Mouse (Mus musculus) brain, embryonic 18.5 days (tissue): Measurements from ENCODE around the gene Olfr822.
"Not testable (repeated sequence)": the region's sequence is repeated elsewhere in the genome, so short reads cannot be mapped to it uniquely, and the experiment has no call there.

Source experiments
- DNase-seq: peaks from one replicate; pipeline ENCODE4 v3.0.0-alpha.2; 2012; ENCODE audit warnings: low read depth, low spot score

Olfr822 gene

DNA sequence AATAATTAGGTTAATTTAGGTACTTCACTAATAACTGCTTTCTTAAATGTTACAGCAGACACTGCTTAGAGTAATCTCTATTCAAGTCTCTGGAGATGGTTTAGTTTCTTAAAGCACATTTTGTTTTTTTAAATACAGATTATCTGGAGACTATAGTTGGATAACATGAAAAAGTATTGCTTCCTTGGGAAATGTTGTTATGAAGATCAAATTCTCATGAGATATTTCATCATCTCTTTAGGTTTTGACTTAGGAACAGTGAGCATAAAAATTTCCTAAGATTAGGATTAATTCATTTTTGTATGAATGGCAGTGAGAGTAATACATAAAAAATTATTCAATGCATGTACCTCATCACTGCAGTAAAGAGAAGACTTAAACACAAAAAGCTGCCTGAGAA, at the start of gene Olfr822:
Olfr822 (plus strand) TSS at position 301 of the 400 bp plus-strand sequence.
- no peak for DNase-seq

DNA sequence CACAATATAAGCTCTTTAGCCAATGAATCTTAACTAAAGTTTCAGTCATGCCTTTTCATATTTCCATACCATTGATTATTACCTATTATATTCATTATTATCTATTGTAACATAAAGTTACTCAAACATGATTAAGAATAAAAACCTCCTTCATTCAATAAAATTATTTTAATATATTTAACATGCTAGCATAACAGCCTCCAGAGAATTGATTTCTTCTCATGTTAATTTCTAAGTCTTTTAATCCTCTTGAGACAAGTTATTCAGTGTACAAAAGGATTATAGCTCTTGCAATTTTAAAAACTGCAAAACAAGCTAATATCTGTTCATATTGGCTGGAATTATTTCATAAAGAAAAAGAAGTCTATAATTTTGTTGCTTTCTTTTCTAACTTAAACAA, 41.0 kb upstream of the Olfr822 start, which contains the start of gene Olfr821:
Olfr821 (plus strand) TSS at position 301 of the 400 bp plus-strand sequence.
- no peak for DNase-seq

DNA sequence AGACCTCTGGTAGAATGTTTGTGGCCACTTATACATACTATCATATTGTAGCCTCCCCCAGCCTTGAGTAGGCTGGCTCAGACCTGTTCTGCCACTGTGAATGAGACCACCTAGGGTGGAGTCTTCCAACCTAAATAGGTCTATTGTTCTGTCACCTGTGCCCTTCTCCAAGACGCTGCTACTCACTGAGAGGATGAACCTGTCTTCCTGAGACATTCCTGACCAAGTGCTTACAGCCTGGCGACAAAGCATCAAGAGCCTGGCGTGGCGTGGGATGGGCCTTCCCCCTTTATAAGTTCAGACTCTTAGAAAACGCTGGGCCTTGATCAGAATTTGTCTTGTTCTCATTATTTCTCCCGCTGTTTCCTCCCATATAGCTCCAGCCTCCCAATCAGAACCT, 33.9 kb upstream of the Olfr822 start:
- no peak for DNase-seq

DNA sequence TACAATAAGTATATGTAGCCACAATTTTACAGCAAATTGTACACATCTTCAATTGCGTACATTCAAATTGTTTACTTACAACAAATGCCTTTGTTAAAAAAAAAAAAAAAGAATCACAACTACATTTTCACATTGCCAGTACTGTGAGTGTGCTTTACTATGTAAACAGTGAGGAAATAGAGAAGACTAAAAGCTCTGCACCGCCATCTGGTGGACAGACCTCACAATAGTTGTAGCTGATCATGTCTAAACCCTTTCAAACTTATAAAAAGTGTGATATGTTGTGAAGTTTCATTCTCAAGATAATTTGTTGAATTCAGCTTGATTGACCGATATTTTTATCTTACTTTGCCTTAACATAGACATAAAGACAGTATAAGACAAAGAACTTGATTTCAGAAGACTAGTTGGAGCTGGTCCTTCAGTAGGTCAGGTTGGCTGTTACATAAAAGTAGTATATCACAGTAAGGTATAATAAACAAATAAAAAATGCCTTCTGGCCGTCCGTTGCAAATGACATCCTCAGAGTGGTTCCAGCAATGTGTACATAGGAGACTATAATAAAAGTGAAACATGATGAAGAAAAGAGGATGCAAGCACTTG, 21.9 kb downstream of the Olfr822 start:
- DNase-seq = peak; percentile 18

DNA sequence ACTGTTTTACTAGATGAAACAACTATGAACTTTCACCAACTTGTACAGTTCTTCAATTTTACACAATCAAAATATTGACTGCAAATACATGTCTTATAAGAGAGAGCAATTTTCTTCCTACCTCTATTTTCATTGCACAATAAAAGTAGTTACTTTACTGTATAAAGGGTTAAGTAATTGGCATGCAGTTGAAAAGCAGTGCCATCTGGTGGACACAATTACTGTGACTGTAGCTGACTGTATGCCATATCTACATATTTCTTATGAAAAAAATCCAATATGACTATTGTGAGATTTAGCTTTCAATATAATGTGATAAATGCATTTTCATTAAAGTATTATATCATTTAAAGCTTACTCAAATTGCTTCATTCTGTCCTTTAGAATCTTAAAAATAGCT, 25.1 kb downstream of the Olfr822 start:
- no peak for DNase-seq

DNA sequence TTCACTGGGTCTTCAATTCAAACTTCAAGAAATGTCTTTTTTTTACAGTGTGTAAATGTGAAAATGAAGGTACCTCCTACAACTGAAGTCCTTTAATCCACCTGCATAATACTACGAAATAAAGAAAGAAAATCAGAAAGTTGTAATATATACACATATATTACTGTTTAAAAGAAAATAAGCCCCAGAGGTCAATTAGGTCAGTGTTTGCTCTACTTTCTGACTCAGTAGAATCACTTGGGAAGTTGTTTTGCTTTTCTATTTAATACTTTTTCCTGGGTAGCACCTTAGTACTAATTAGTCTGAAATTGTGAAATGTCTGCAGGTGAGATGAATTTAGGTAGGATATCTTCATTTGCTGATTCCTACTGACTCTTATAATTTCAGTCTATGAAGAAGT, 44.3 kb downstream of the Olfr822 start, which contains the start of gene Olfr823:
Olfr823 (minus strand) TSS at position 101 of the 400 bp plus-strand sequence.
- not testable (repeated sequence) for DNase-seq

DNA sequence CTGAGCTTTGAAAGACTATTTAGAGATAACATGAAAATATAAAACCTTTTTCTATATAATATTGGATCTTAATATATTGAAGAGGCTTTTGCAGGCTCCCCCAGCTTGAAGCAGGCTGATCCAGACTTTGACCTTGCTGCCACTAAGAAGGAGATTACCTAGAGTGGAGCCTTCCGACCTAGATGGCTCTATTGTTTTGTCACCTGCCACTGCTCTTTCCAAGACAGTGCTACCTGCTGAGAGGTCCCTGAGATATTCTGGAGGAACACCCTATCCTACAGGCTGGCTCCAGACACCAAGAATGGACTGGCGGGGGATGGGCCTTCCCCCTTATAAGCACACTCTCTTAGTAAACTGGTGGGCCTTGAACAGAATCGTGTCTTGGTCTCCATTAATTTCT, 45.0 kb downstream of the Olfr822 start:
- DNase-seq = not testable (repeated sequence)
